Mouse (Mus musculus) limb, embryonic 10.5 days (tissue): ENCODE data around the gene Cct7. TPM values are rescaled to one million over a fixed set of nuclear protein-coding genes. Genes with fewer than 3 reads are reported as not detected.

ENCODE experiments used
- DNase-seq: peaks from one replicate; pipeline ENCODE4 v3.0.0-alpha.2; 2017; ENCODE audit warnings: low spot score
- H3K27ac ChIP-seq: fragments of 300-500 bp; sonication (generic); 2 replicates; pipeline ENCODE4 v1.5.1; 2016; ENCODE audit warnings: mild to moderate bottlenecking
- H3K27me3 ChIP-seq: fragments of 300-500 bp; sonication (generic); 2 replicates; pipeline ENCODE4 v1.6.1; 2016; ENCODE audit warnings: low read depth, mild to moderate bottlenecking; ENCODE audit not compliant: poor library complexity, severe bottlenecking
- H3K36me3 ChIP-seq: fragments of 300-500 bp; sonication (generic); 2 replicates; pipeline ENCODE4 v1.6.1; 2016; ENCODE audit warnings: mild to moderate bottlenecking, moderate library complexity
- H3K4me1 ChIP-seq: fragments of 300-500 bp; sonication (generic); 2 replicates; pipeline ENCODE4 v1.6.1; 2016
- H3K4me3 ChIP-seq: fragments of 300-500 bp; sonication (generic); 2 replicates; pipeline ENCODE4 v1.5.1; 2016; ENCODE audit warnings: mild to moderate bottlenecking, moderate library complexity
- H3K9me3 ChIP-seq: fragments of 300-500 bp; sonication (generic); replicated peaks from 2 replicates; pipeline ENCODE4 v1.6.1; 2016; ENCODE audit warnings: mild to moderate bottlenecking
- WGBS: fragments of 180-500 bp; shearing (Covaris S2); methylation state at CpG from one replicate; pipeline ENCODE4 v1.1.7; 2016; 5-methylcytosine and 5-hydroxymethylcytosine counted together
- polyA plus RNA-seq: library from polyadenylated mRNA; unstranded; fragments of >200 nt; fragmentation: Nextera tagmentation; extraction: Ambion mirVana; gene quantifications from 2 replicates; pipeline ENCODE4 v1.2.1, GENCODE M21; 2016

The Cct7 gene
- polyA plus RNA-seq, 1 experiment from 2014 or later, result 778 TPM

DNA sequence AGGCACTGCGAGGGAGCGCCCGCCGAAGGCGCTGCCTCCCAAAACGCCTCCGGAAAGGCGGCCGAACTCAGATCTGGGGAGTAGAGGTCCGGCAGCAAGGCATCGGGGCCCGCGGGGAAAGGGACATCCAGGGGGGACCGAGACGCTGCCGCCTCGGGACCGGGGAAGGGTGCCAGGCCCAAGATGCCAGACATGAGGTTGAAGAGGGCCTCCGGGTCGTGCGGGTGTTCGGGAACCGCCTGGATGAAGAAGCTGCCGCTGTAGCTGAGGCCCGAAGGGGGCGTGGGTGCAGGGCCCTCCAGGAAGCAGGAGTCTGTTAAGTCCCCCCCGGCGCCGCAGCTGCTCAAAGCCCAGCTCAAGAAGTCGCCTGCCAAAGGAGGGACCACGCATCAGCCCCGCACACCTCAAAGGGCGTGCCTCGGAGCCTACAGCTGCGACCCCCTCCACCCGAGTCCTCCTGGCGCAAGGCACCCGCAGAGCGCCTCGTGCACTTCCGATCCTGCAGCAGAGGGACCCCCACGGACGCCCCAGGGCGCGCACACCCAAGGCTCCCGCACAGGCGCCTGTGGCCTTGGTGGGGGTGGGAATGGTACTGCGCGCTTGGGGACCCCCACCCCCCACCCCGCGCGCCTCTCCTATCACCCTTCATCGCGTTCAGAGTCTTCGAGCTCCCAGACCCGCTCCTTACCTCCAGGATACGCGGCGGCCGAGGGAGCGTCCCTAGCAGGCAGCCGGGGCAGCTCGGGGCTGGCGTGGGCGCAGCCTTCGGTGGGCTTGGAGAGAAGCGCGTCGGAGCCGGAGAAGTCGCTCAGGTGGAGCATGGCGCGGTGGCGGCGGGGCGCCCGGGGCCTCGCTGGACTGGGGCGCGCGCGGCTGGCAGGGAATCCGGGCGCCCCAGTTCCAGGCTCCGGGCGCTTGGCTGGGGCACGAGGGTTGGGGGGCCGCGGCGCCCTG lies 61.5 kb downstream of the Cct7 start:
- Histone ChIP-seq H3K36me3 (no peaks in the 10 kb centered on the region), H3K27ac (no peak overlapping the region), H3K27me3 (peaks cover 100% of the 10 kb centered on the region), H3K9me3 (no peaks in the 10 kb centered on the region), H3K4me1 (peaks cover 34% of the 10 kb centered on the region), H3K4me3 (peak overlapping the region; percentile 51)
- DNase-seq, result peak; percentile 64
- WGBS, result 1% methylated on average over 90 of the region's 90 CpGs

DNA sequence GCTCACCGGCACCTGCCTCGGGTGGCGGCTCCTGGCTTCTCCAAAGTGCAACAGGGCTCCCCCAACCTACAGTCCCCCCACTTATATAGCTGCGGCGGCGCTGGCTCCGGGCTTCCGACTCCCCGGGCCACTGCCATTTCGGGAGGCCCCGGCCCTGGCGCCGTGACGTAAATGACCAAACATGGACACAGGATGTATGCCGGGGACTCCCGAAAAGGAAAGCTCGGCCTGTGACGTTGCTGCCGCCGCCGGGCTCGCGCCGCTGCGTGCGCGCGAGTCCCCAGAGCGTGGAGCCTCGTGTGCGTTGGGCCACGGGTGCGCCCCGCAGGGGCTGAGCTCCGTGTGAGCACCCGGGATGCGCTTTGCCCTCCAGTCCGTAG lies 62.2 kb downstream of the Cct7 start, which contains the start of gene Egr4:
TSS of gene Egr4 (minus strand) at position 59 of the 380 bp plus-strand sequence.
- under 1% methylated on average over 38 of the region's 38 CpGs for WGBS

DNA sequence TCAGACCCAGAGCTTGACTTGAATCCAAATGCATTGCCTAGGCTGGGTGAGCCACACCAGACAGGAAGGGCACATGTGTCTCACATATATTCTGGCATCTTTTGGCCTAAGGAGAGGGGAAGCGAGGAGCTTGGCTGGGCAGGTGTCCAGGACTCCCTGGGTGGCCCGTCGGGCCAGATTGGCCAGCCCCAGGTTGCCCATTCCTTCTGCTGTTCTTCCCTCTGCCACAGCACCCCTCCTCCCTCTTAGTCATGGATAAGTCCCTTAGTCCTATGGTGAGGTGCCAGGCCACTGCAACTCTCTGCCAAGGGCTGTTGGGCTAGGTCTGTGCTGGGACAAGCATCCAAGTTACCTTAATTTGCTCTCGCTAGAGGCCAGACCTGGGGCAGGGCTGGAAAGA lies 64.6 kb downstream of the Cct7 start:
- no peak for DNase-seq
- Histone ChIP-seq H3K9me3 (no peaks in the 10 kb centered on the region), H3K4me1 (peaks cover 29% of the 10 kb centered on the region), H3K4me3 (no peak overlapping the region), H3K27ac (no peak overlapping the region), H3K36me3 (no peaks in the 10 kb centered on the region), H3K27me3 (peaks cover 75% of the 10 kb centered on the region)
- WGBS, result 79% methylated on average over 4 of the region's 4 CpGs

More for the DNA sequence above, 62.2 kb downstream of the Cct7 start, which contains the start of gene Egr4:
- H3K36me3 ChIP-seq, result no peaks in the 10 kb centered on the region
- H3K4me3 ChIP-seq, result peak within 1 kb of the TSS; percentile 51
- H3K9me3 ChIP-seq, result no peaks in the 10 kb centered on the region
- peaks cover 99% of the 10 kb centered on the region for H3K27me3 ChIP-seq
- peaks cover 34% of the 10 kb centered on the region for H3K4me1 ChIP-seq
- no peak within 1 kb of the TSS for H3K27ac ChIP-seq
- DNase-seq, result peak; percentile 67

Other genes with a start within 250 kb of the Cct7 start
- 6.4 and 6.5 TPM in 2 replicates for gene Sfxn5, start 118.1 kb upstream of the Cct7 start, polyA plus RNA-seq
- 3.2 and 4.3 TPM in 2 replicates for gene Rab11fip5, start 76.9 kb upstream of the Cct7 start, polyA plus RNA-seq
- not detected in 2 replicates for gene Noto, start 27.6 kb upstream of the Cct7 start, polyA plus RNA-seq
- 88.0 and 104 TPM in 2 replicates for gene Smyd5, start 19.5 kb upstream of the Cct7 start, polyA plus RNA-seq
- 23.3 and 29.0 TPM in 2 replicates for gene Pradc1, start 456 bp downstream of the Cct7 start, polyA plus RNA-seq
- 0.87 and 2.0 TPM in 2 replicates for gene Fbxo41, start 51.5 kb downstream of the Cct7 start, polyA plus RNA-seq
- gene Egr4, start 62.1 kb downstream of the Cct7 start, polyA plus RNA-seq, result not detected in 2 replicates
- gene Alms1, start 136.0 kb downstream of the Cct7 start, polyA plus RNA-seq, result 8.9 and 11.3 TPM in 2 replicates